Mouse (Mus musculus): ENCODE data around the gene Herpud2.

DNA sequence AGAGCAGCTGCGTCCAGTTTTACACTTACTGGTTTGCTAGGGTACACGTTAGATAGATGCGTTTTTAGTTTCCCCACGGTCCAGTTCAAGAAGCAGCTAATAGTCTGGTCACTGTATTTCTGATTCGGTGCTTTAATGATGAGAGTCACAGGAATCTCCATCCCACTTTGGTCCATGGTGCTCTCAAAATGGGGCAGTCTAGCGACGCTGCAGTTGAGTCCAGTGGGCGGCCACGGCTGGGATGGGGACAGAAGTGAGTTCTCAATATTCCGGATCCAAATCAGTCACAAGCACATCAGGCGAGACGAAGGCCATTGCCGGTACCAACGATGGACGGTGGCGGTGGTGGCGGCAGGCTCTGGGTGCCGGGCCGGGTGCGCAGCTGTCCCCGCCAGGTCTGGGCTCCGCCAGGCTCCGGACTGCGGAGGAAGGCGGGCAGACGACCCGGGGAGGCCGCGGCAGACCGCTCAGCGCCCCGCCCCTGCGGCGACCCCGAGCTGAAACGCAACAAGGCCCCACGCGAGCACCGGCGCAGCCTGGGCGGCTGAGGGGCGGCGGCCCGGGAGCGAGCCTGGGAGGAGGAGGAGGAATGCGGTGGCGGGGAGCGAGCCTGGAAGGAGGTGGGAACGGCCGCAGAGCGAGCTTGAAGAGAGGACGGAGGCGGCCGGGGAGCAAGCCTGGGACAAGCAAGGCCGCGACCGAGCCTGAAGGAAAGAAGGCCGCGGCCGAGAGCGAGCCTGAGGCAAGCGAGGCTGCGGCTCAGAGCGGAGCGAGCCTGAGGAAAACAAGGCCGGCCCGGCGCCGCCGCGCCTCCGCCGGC lies 619 bp downstream of the Herpud2 start:
- TF ChIP-seq CTCF (IDR thresholded peaks at IDR 0.05; ENCODE audit: extremely low read depth, insufficient read depth, insufficient read length, insufficient replicate concordance): no peak
- TF ChIP-seq POLR2A (IDR thresholded peaks at IDR 0.05; ENCODE audit: low read depth, low read length): no peak

Measured in spleen, adult 2 months (tissue).